Mouse (Mus musculus) retina, embryonic 14.5 days (tissue): Measurements from ENCODE around the gene Ube2f.

Experiments used
- DNase-seq: peaks from one replicate; pipeline ENCODE4 v3.0.0-alpha.2; 2015; ENCODE audit warnings: low spot score

The Ube2f gene

GRCm38 (mm10) chr1:91297799-91298744 lies 48.0 kb downstream of the Ube2f start, which contains the start of gene Scly:
Gene Scly (plus strand): TSS chr1:91298338.
- DNase-seq = peak; percentile 92

- no peak for DNase-seq
Measured at GRCm38 (mm10) chr1:91299026-91299706, 49.1 kb downstream of the Ube2f start.

- no peak for DNase-seq
Measured at GRCm38 (mm10) chr1:91299707-91300426, 49.8 kb downstream of the Ube2f start.

GRCm38 (mm10) chr1:91301206-91301920 lies 51.3 kb downstream of the Ube2f start:
- no peak for DNase-seq

- no peak for DNase-seq
Measured at GRCm38 (mm10) chr1:91302021-91302420, 51.9 kb downstream of the Ube2f start.

GRCm38 (mm10) chr1:91304621-91305020 lies 54.5 kb downstream of the Ube2f start:
- no peak for DNase-seq

- no peak for DNase-seq
Measured at GRCm38 (mm10) chr1:91309366-91310085, 59.4 kb downstream of the Ube2f start.

- no peak for DNase-seq
Measured at GRCm38 (mm10) chr1:91312273-91312672, 62.2 kb downstream of the Ube2f start.

- DNase-seq = no peak
Measured at GRCm38 (mm10) chr1:91313251-91313650, 63.1 kb downstream of the Ube2f start.

- DNase-seq = no peak
Measured at GRCm38 (mm10) chr1:91317656-91318055, 67.6 kb downstream of the Ube2f start.

- DNase-seq = no peak
Measured at GRCm38 (mm10) chr1:91321760-91322438, 71.8 kb downstream of the Ube2f start, which contains the start of gene Espnl. Gene Espnl (plus strand): TSS chr1:91322075.

GRCm38 (mm10) chr1:91324646-91325045 lies 74.5 kb downstream of the Ube2f start:
- no peak for DNase-seq

GRCm38 (mm10) chr1:91325488-91326042 lies 75.5 kb downstream of the Ube2f start:
- no peak for DNase-seq

- DNase-seq = no peak
Measured at GRCm38 (mm10) chr1:91332102-91332501, 82.0 kb downstream of the Ube2f start.

- no peak for DNase-seq
Measured at GRCm38 (mm10) chr1:91333582-91333981, 83.5 kb downstream of the Ube2f start.

GRCm38 (mm10) chr1:91337355-91337754 lies 87.3 kb downstream of the Ube2f start:
- no peak for DNase-seq
